Comparison of ENCODE assay signal across 21 mouse cellular contexts in the genomic region with DNA sequence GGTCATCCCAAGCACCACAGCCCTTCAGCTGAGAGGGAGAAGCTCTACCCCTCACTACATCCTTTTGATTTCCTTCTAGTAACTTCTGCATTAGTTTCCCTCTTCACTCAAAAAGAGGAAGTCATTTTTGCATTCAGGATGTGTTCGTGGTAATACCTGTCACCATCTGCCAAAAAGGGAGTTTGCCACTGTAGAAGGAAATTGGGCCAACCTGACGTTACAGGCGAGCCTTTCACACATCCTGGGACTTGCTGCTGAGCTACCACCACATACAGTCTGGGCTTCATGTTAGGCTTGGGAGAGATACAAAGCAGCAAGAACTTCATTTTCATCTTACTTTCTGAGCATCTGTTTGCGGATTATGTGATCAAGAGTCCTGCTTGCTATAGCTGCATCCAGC. TPM values are rescaled to one million over a fixed set of nuclear protein-coding genes. Genes with fewer than 3 reads are reported as not detected.
A peak's percentile ranks its signal among the peaks of the same experiment; 100 is the strongest.
DNase-seq lines count a peak whose midpoint lies in the region; ATAC-seq and TF ChIP-seq lines count a peak whose summit lies in the region.
"Had no signal": no experiment of that assay in that cellular context is flagged by ENCODE, and none has a peak within 500 bp of the region (broad histone marks: within the 10 kb centered on the region; RNA-seq: fewer than 3 reads in every experiment).

No protein-coding gene starts in this region.

- H3K27me3 ChIP-seq in lung, postnatal 0 days (replicated peaks; ENCODE audit: insufficient read depth, low read length) = no peaks in the 10 kb centered on the region
- no peaks in the 10 kb centered on the region for H3K27me3 ChIP-seq in hindbrain, embryonic 14.5 days (ENCODE audit: control insufficient read depth, insufficient read depth, low read length)
- no peaks in the 10 kb centered on the region for H3K27me3 ChIP-seq in hindbrain, embryonic 13.5 days
- H3K27me3 ChIP-seq: liver, embryonic 13.5 days had no signal

- no peaks in the 10 kb centered on the region; the same call in 1 of the 2 replicates for H3K36me3 ChIP-seq in lung, postnatal 0 days (ENCODE audit: insufficient read depth, low read length)
- peaks cover 38% of the 10 kb centered on the region for H3K36me3 ChIP-seq in hindbrain, embryonic 14.5 days (replicated peaks; ENCODE audit: control insufficient read depth, insufficient read depth)
- peaks cover 27% of the 10 kb centered on the region for H3K36me3 ChIP-seq in hindbrain, embryonic 13.5 days

- no peak overlapping the region for H3K4me2 ChIP-seq in lung, postnatal 0 days (replicated peaks; ENCODE audit: low read depth, low read length)
- no peak overlapping the region for H3K4me2 ChIP-seq in hindbrain, embryonic 14.5 days (replicated peaks)
- no peak overlapping the region for H3K4me2 ChIP-seq in hindbrain, embryonic 13.5 days
- H3K4me2 ChIP-seq: liver, embryonic 13.5 days had no signal

- TF ChIP-seq EP300 in lung, postnatal 0 days (IDR thresholded peaks at IDR 0.05) = no peak

- DNase-seq in lung, postnatal 25 days (ENCODE audit: low spot score) = peak; percentile 16
- DNase-seq in lung, postnatal 0 days (ENCODE audit: low spot score) = no peak
- peak; percentile 66 to 68 for DNase-seq in B cell, adult 2 months
- DNase-seq in MEL-GATA-1-ER (ENCODE audit: extremely low read depth, low read depth) = peak; percentile 89
- DNase-seq in adrenal gland, postnatal 4 days (ENCODE audit: low spot score in 2 of 2) = no peak
- DNase-seq in hindbrain, embryonic 14.5 days (ENCODE audit: low spot score) = no peak
- DNase-seq: adrenal gland, adult 2 months; cerebellum, adult 9-11 months; gastrocnemius, postnatal 10 days; kidney, adult 18-20 months; kidney, postnatal 4 days; layer of hippocampus, postnatal 36 days; liver, embryonic 13.5 days; lung, postnatal 10 days; right cerebral cortex, postnatal 14 days had no signal

- TF ChIP-seq CTCF in lung, postnatal 0 days (IDR thresholded peaks at IDR 0.05) = no peak

- H3K27ac ChIP-seq in lung, postnatal 0 days (ENCODE audit: low read length) = no peak overlapping the region
- H3K27ac ChIP-seq in hindbrain, embryonic 14.5 days = no peak overlapping the region
- H3K27ac ChIP-seq in hindbrain, embryonic 13.5 days = no peak overlapping the region
- H3K27ac ChIP-seq: liver, embryonic 13.5 days; midbrain, embryonic 10.5 days had no signal

- H3K4me3 ChIP-seq in lung, postnatal 0 days (ENCODE audit: low read depth, low read length) = no peak overlapping the region
- H3K4me3 ChIP-seq in hindbrain, embryonic 14.5 days (replicated peaks; ENCODE audit: low read length) = no peak overlapping the region
- H3K4me3 ChIP-seq in hindbrain, embryonic 13.5 days = no peak overlapping the region
- H3K4me3 ChIP-seq: liver, embryonic 13.5 days; midbrain, embryonic 10.5 days; myocyte had no signal

- no peaks in the 10 kb centered on the region for H3K9me3 ChIP-seq in lung, postnatal 0 days (ENCODE audit: low read length)
- H3K9me3 ChIP-seq in hindbrain, embryonic 14.5 days (ENCODE audit: control insufficient read depth, low read length) = no peaks in the 10 kb centered on the region
- no peaks in the 10 kb centered on the region for H3K9me3 ChIP-seq in hindbrain, embryonic 13.5 days
- H3K9me3 ChIP-seq: liver, embryonic 13.5 days; midbrain, embryonic 10.5 days had no signal

- 68% methylated on average over 4 of the region's 4 CpGs for WGBS in lung, postnatal 0 days
- WGBS in hindbrain, embryonic 14.5 days = 90% methylated on average over 4 of the region's 4 CpGs
- 85% methylated on average over 4 of the region's 4 CpGs for WGBS in hindbrain, embryonic 13.5 days

- no peak for ATAC-seq in lung, postnatal 0 days
- ATAC-seq in megakaryocyte, adult 5-6 weeks (ENCODE audit: poor library complexity, severe bottlenecking) = peak; percentile 89
- no peak for ATAC-seq in hindbrain, embryonic 14.5 days (ENCODE audit: low FRiP score)
- no peak for ATAC-seq in hindbrain, embryonic 13.5 days (ENCODE audit: low FRiP score)
- ATAC-seq: forebrain, embryonic 16.5 days; hindbrain, embryonic 16.5 days had no signal

- H3K9ac ChIP-seq in lung, postnatal 0 days (replicated peaks; ENCODE audit: low read depth) = no peak overlapping the region
- H3K9ac ChIP-seq in hindbrain, embryonic 14.5 days = no peak overlapping the region
- no peak overlapping the region for H3K9ac ChIP-seq in hindbrain, embryonic 13.5 days
- H3K9ac ChIP-seq: liver, embryonic 13.5 days had no signal

- peaks cover 20% of the 10 kb centered on the region; the same call in 1 of the 2 replicates for H3K4me1 ChIP-seq in lung, postnatal 0 days (ENCODE audit: insufficient read depth, low read depth, low read length)
- peaks cover 26% of the 10 kb centered on the region for H3K4me1 ChIP-seq in hindbrain, embryonic 14.5 days (replicated peaks; ENCODE audit: control insufficient read depth, insufficient read depth, low read length)
- H3K4me1 ChIP-seq in hindbrain, embryonic 13.5 days (replicated peaks) = peaks cover 37% of the 10 kb centered on the region

RNA-seq across cellular contexts. Expression of a gene that starts 6.2 kb away (rescaled TPM):
- 16.7 TPM in 2 replicates for polyA plus RNA-seq in lung, postnatal 0 days (2015; fragmentation: Nextera tagmentation; extraction: Ambion mirVana)
- 49.7 and 55.2 TPM in 2 replicates for total RNA-seq in megakaryocyte, adult 5-6 weeks (2015)
- total RNA-seq in megakaryocyte, adult 5-6 weeks (2017) = 47.0 and 48.4 TPM in 2 replicates
- 10 to 100 TPM; 44.3 to 45.0 TPM for total RNA-seq in adrenal gland, postnatal 4 days (2021)
- polyA plus RNA-seq in hindbrain, embryonic 14.5 days (2014; fragmentation: Nextera tagmentation; extraction: Ambion mirVana) = 99.2 and 110 TPM in 2 replicates
- polyA plus RNA-seq in hindbrain, embryonic 13.5 days (2015; fragmentation: Nextera tagmentation; extraction: Ambion mirVana) = 69.6 and 70.8 TPM in 2 replicates

RNA-seq across cellular contexts. Expression of a gene that starts 6.3 kb away (rescaled TPM):
- 6.3 and 6.4 TPM in 2 replicates for polyA plus RNA-seq in lung, postnatal 0 days (2015; fragmentation: Nextera tagmentation; extraction: Ambion mirVana)
- 77.3 and 79.1 TPM in 2 replicates for total RNA-seq in megakaryocyte, adult 5-6 weeks (2015)
- total RNA-seq in megakaryocyte, adult 5-6 weeks (2017) = 44.0 and 53.4 TPM in 2 replicates
- total RNA-seq in adrenal gland, postnatal 4 days (2021) = 10 to 100 TPM; 29.8 to 30.4 TPM
- 17.7 and 20.0 TPM in 2 replicates for polyA plus RNA-seq in hindbrain, embryonic 14.5 days (2014; fragmentation: Nextera tagmentation; extraction: Ambion mirVana)
- 14.3 and 16.2 TPM in 2 replicates for polyA plus RNA-seq in hindbrain, embryonic 13.5 days (2015; fragmentation: Nextera tagmentation; extraction: Ambion mirVana)

RNA-seq across cellular contexts. Expression of a gene that starts 24.2 kb away (rescaled TPM):
- 52.7 and 55.7 TPM in 2 replicates for polyA plus RNA-seq in lung, postnatal 0 days (2015; fragmentation: Nextera tagmentation; extraction: Ambion mirVana)
- total RNA-seq in megakaryocyte, adult 5-6 weeks (2015) = 38.2 and 42.1 TPM in 2 replicates
- total RNA-seq in megakaryocyte, adult 5-6 weeks (2017) = 33.7 and 45.3 TPM in 2 replicates
- 10 to 100 TPM; 69.8 to 75.3 TPM for total RNA-seq in adrenal gland, postnatal 4 days (2021)
- 128 and 139 TPM in 2 replicates for polyA plus RNA-seq in hindbrain, embryonic 14.5 days (2014; fragmentation: Nextera tagmentation; extraction: Ambion mirVana)
- 134 and 142 TPM in 2 replicates for polyA plus RNA-seq in hindbrain, embryonic 13.5 days (2015; fragmentation: Nextera tagmentation; extraction: Ambion mirVana)

RNA-seq across cellular contexts. Expression of a gene that starts 24.3 kb away (rescaled TPM):
- polyA plus RNA-seq in lung, postnatal 0 days (2015; fragmentation: Nextera tagmentation; extraction: Ambion mirVana) = 31.6 and 33.6 TPM in 2 replicates
- total RNA-seq in megakaryocyte, adult 5-6 weeks (2015) = 16.0 and 17.5 TPM in 2 replicates
- 11.8 and 15.4 TPM in 2 replicates for total RNA-seq in megakaryocyte, adult 5-6 weeks (2017)
- total RNA-seq in adrenal gland, postnatal 4 days (2021) = 10 to 100 TPM; 72.0 to 73.2 TPM
- 36.3 and 36.4 TPM in 2 replicates for polyA plus RNA-seq in hindbrain, embryonic 14.5 days (2014; fragmentation: Nextera tagmentation; extraction: Ambion mirVana)
- polyA plus RNA-seq in hindbrain, embryonic 13.5 days (2015; fragmentation: Nextera tagmentation; extraction: Ambion mirVana) = 33.0 and 36.7 TPM in 2 replicates

Comparison
In these comparisons a context has a peak if more than half of its experiments do, and no peak if none do; other contexts are left out.
1. DNase-seq: peak in lung, postnatal 25 days (single experiment), B cell, adult 2 months (2 of 2) and MEL-GATA-1-ER (single experiment); none in lung, postnatal 0 days (single experiment), adrenal gland, postnatal 4 days (0 of 2) and hindbrain, embryonic 14.5 days (single experiment).